Mouse (Mus musculus) hindbrain, embryonic 11.5 days (tissue): ENCODE data around the gene Basp1. TPM values are rescaled to one million over a fixed set of nuclear protein-coding genes. Genes with fewer than 3 reads are reported as not detected.

ENCODE experiments used
- ATAC-seq: fragments of 200-750 bp; cut with Nextera tagmentation; 2 replicates; pipeline ENCODE4 v1.8.0; 2017; ENCODE audit warnings: mild to moderate bottlenecking, moderate TSS enrichment, moderate library complexity; ENCODE audit not compliant: low FRiP score
- DNase-seq: peaks from one replicate; pipeline ENCODE4 v3.0.0-alpha.2; 2015; ENCODE audit warnings: low spot score
- H3K27ac ChIP-seq: fragments of 300-500 bp; sonication (generic); 2 replicates; pipeline ENCODE4 v1.5.1; 2014; ENCODE audit warnings: mild to moderate bottlenecking, low read depth, low read length
- H3K27me3 ChIP-seq: fragments of 300-500 bp; sonication (generic); 2 replicates; pipeline ENCODE4 v1.6.1; 2014; ENCODE audit warnings: mild to moderate bottlenecking, low read length, moderate library complexity, mixed read lengths; ENCODE audit not compliant: control insufficient read depth, insufficient read depth
- H3K36me3 ChIP-seq: fragments of 300-500 bp; sonication (generic); 2 replicates; pipeline ENCODE4 v1.6.1; 2014; ENCODE audit warnings: mild to moderate bottlenecking, low read length, moderate library complexity, mixed read lengths; ENCODE audit not compliant: control insufficient read depth, insufficient read depth
- H3K4me1 ChIP-seq: fragments of 300-500 bp; sonication (generic); replicated peaks from 2 replicates; pipeline ENCODE4 v1.6.1; 2014; ENCODE audit warnings: low read length, mixed read lengths; ENCODE audit not compliant: control insufficient read depth, insufficient read depth
- H3K4me2 ChIP-seq: fragments of 300-500 bp; sonication (generic); replicated peaks from 2 replicates; pipeline ENCODE4 v1.6.1; 2014; ENCODE audit warnings: mild to moderate bottlenecking, low read depth, low read length
- H3K4me3 ChIP-seq: fragments of 300-500 bp; sonication (generic); 2 replicates; pipeline ENCODE4 v1.5.1; 2014; ENCODE audit warnings: low read depth, low read length
- H3K9ac ChIP-seq: fragments of 300-500 bp; sonication (generic); 2 replicates; pipeline ENCODE4 v1.6.1; 2014; ENCODE audit warnings: low read depth, low read length
- H3K9me3 ChIP-seq: fragments of 300-500 bp; sonication (generic); 2 replicates; pipeline ENCODE4 v1.6.1; 2016; ENCODE audit warnings: low read length; ENCODE audit not compliant: control insufficient read depth
- WGBS: fragments of 180-500 bp; shearing (Covaris S2); extraction: QIAGEN DNeasy Blood & Tissue Kit; methylation state at CpG from one replicate; pipeline ENCODE4 v1.1.7; 2014; 5-methylcytosine and 5-hydroxymethylcytosine counted together
- polyA plus RNA-seq: library from polyadenylated mRNA; unstranded; fragments of >200 nt; fragmentation: Nextera tagmentation; extraction: Ambion mirVana; gene quantifications from 2 replicates; pipeline ENCODE4 v1.2.1, GENCODE M21; 2014

Basp1 gene
- polyA plus RNA-seq, 1 experiment from 2014 or later, result 130 TPM

DNA sequence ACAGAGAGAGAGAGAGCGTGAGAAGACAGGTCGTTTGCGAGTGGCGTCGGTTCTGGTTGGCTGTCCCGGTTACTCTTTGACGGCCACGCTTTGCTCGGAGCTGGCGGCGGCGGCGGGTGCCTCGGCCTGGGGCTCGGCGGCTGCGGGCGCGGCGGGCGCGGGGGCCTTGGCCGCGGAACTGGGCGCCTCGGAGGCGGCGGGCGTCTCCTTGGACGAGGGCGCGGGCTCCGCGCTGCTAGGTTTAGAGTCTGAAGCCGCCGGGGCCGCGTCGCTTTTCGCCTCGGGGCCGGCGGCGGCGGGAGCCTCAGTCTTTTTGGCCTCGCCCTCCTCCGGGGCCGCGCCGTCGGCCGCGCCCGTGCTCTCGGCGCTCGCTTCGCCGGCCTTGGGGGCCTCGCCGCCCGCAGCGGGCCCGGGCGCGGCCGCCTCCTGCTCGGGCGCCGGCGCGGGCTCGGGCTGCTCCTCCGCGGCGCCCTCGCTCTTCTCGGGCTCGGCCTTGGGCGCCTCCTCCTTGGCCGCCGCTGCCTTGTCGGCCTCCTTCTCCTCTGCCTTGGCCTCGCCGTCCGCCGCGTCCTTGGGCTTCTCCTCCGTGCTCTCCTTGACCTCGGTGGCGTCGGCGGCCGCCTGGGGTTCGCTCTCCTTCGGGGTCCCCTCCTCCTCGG, 49.3 kb downstream of the Basp1 start:
- Histone ChIP-seq H3K9me3 (no peaks in the 10 kb centered on the region), H3K4me2 (peak overlapping the region; percentile 44), H3K4me3 (peak overlapping the region; percentile 10; the same call in 1 of the 2 replicates), H3K27ac (peak overlapping the region; percentile 64), H3K9ac (peak overlapping the region; percentile 62), H3K4me1 (peaks cover 20% of the 10 kb centered on the region), H3K36me3 (no peaks in the 10 kb centered on the region), H3K27me3 (no peaks in the 10 kb centered on the region)
- WGBS, result 14% methylated on average over 64 of the region's 97 CpGs
- DNase-seq (peak; percentile 65), ATAC-seq (peak; percentile 36)

DNA sequence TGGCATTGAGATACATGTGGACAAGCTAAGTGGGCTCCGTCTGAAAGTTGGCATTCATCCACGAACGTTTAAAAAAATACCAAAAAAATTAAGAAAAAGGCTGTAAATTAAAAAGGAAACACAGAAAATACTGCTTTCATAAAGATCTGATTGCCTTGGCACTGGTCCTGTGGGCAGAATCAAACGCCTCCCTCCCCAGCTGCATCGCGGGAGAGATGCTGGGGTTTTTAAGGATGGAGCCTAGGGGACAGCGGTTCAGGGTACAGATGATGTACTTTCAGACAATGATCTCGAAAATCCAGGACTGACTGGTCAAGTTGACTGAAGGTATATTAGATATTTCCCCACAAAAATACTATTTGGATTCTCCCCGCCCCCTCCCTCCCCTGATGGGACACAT, 49.9 kb downstream of the Basp1 start:
- Histone ChIP-seq H3K27ac (no peak overlapping the region), H3K4me1 (peaks cover 20% of the 10 kb centered on the region), H3K27me3 (no peaks in the 10 kb centered on the region), H3K4me3 (no peak overlapping the region), H3K9me3 (no peaks in the 10 kb centered on the region), H3K4me2 (no peak overlapping the region), H3K9ac (no peak overlapping the region), H3K36me3 (no peaks in the 10 kb centered on the region)
- 89% methylated on average over 9 of the region's 9 CpGs for WGBS
- ATAC-seq (no peak), DNase-seq (no peak)

DNA sequence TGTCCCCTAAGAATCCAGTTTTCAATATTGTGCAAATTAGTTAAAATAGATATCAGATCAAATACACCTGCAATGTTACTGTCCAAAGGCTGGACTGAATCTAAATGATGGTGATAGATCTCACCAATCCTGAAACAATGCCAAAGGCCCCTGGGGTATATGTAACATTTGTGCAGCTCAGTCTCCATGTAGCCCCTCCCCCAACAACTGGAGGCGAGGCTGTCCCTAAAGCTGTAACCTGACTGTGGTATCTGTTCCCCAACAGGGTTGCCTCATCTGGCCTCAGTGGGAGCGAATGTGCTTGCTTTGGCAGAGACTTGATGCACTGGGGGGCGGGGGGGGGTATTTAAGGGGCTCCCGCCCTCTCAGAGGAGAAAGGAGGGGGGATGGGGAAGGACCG, 52.7 kb downstream of the Basp1 start:
- Histone ChIP-seq H3K27me3 (no peaks in the 10 kb centered on the region), H3K9ac (no peak overlapping the region), H3K36me3 (no peaks in the 10 kb centered on the region), H3K4me3 (no peak overlapping the region), H3K4me1 (peaks cover 16% of the 10 kb centered on the region), H3K4me2 (no peak overlapping the region), H3K9me3 (no peaks in the 10 kb centered on the region), H3K27ac (no peak overlapping the region)
- peak; percentile 50 for DNase-seq
- peak; percentile 61 for ATAC-seq
- 56% methylated on average over 5 of the region's 5 CpGs for WGBS

DNA sequence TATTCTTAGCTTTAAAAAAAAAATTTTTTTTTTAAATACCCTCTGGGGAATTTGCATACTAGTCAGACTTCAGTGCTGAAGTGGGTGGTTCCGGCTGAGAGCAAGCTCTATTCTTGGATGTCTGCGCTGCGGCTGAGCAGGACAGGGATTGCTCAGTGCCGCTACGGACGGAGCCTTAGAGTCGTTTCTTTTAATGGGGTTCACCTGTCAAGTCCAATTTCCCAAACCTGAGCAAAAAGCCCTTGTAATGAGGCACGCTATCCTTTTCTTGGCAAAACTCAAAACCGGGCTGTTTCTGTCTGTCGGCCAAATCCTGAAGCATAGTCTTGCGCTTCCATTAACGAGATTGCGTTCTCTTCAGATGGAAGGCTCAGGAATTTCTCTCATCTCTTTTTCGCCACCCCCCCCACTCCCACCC, 54.9 kb downstream of the Basp1 start:
- H3K27ac ChIP-seq, result no peak overlapping the region
- no peak overlapping the region for H3K4me3 ChIP-seq
- H3K36me3 ChIP-seq, result no peaks in the 10 kb centered on the region
- no peaks in the 10 kb centered on the region for H3K27me3 ChIP-seq
- no peak overlapping the region; the same call in 1 of the 2 replicates for H3K4me2 ChIP-seq
- ATAC-seq, result no peak
- no peak overlapping the region for H3K9ac ChIP-seq
- peaks cover 5% of the 10 kb centered on the region for H3K4me1 ChIP-seq
- DNase-seq, result no peak
- no peaks in the 10 kb centered on the region for H3K9me3 ChIP-seq
- WGBS, result 61% methylated on average over 14 of the region's 14 CpGs

DNA sequence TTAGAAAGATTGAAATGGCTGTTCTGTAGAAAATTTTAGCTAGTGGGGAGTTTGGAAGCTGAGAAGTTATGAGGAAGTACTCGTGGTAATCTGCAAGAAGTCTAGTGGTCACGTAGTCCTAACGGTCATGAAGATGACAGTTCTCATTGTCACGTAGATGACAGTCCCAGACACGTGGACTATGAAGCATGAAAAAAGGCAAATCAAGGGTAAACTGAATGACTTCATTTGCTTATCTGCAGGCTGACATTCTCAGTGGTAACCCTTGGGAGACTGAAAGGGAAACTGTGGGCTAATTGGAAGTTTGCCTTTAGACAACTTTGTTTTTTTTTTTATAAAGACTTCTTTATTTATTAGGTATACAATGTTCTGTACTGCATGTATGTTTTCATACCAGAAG, 58.2 kb downstream of the Basp1 start:
- H3K4me3 ChIP-seq, result no peak overlapping the region
- no peak overlapping the region for H3K27ac ChIP-seq
- DNase-seq (no peak), ATAC-seq (no peak)
- H3K9ac ChIP-seq, result no peak overlapping the region
- no peaks in the 10 kb centered on the region for H3K4me1 ChIP-seq
- no peaks in the 10 kb centered on the region for H3K36me3 ChIP-seq
- no peaks in the 10 kb centered on the region for H3K9me3 ChIP-seq
- 81% methylated on average over 5 of the region's 5 CpGs for WGBS
- no peaks in the 10 kb centered on the region for H3K27me3 ChIP-seq
- H3K4me2 ChIP-seq, result no peak overlapping the region

DNA sequence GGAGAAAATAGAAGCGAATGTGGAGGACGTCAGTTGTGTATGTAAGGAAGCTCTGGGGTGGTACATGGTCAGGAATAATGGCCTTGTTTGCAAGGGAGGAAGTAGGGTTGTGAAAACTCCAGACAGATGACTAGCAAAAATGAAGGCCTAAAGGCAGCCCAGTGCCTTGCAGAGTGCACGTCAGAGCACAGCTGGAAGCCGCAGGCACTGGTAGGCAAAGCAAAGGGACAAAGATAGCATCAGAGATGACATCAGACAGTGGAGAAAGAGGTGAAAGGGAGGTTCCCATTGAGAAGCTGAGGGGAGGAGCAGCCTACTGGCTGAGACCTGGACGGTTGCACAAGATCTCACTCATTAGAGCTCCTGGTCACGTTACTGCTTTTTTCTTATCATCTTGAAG, 58.8 kb downstream of the Basp1 start:
- no peak overlapping the region for H3K4me3 ChIP-seq
- no peak overlapping the region for H3K27ac ChIP-seq
- ATAC-seq (no peak), DNase-seq (no peak)
- WGBS, result 72% methylated on average over 6 of the region's 6 CpGs
- no peaks in the 10 kb centered on the region for H3K9me3 ChIP-seq
- H3K4me2 ChIP-seq, result no peak overlapping the region
- H3K9ac ChIP-seq, result no peak overlapping the region
- no peaks in the 10 kb centered on the region for H3K4me1 ChIP-seq
- H3K27me3 ChIP-seq, result no peaks in the 10 kb centered on the region
- H3K36me3 ChIP-seq, result no peaks in the 10 kb centered on the region

DNA sequence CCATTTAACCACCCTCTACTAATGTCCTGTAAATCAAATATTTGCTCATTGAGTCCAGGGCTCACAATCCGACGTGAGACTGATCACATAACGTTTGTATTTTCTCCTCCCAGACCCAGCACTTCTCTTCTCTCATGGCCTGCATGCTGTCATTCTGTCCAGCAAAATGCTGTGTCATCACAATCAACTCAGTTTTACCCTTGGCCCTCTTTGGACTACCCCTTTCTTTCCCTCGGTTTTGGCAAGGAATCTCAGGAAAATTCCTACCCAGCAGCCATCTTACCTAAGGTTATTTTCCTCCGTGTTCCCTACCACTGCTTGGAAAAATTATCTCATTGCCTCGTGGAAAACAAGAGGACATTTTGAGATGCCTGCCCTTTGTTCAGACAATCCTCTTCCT, 60.1 kb downstream of the Basp1 start:
- H3K4me1 ChIP-seq, result no peaks in the 10 kb centered on the region
- WGBS, result 84% methylated on average over 6 of the region's 6 CpGs
- no peaks in the 10 kb centered on the region for H3K36me3 ChIP-seq
- H3K27ac ChIP-seq, result no peak overlapping the region
- no peaks in the 10 kb centered on the region for H3K27me3 ChIP-seq
- no peak for DNase-seq
- H3K4me2 ChIP-seq, result no peak overlapping the region
- no peak overlapping the region for H3K4me3 ChIP-seq
- H3K9me3 ChIP-seq, result no peaks in the 10 kb centered on the region
- ATAC-seq, result no peak
- H3K9ac ChIP-seq, result no peak overlapping the region

DNA sequence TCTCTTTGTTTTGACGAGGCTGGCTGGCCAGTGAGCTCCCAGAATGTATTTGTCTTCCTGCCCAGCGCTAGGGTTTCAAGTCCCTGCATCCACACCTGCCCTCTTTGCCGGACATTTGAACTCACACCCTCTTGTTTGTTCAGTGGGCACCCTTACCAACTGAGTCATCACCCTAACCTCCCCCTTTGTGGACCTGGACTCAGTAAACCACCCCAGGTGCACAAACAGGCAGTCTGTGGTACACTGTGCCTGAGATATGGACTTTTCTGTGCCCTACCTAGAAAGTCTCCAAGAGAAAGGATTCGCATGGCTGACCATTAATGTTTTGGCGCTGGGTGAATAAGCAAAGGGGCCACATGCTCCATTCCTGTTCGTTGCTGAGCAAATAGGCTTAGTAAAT, 70.3 kb downstream of the Basp1 start:
- WGBS, result 66% methylated on average over 6 of the region's 6 CpGs
- H3K4me1 ChIP-seq, result 0 out of 2 replicates have a peak, but pooled peaks cover 2% of the 10 kb centered on the region
- H3K36me3 ChIP-seq, result no peaks in the 10 kb centered on the region
- H3K27me3 ChIP-seq, result no peaks in the 10 kb centered on the region
- H3K9me3 ChIP-seq, result no peaks in the 10 kb centered on the region
- DNase-seq (no peak), ATAC-seq (no peak)
- no peak overlapping the region for H3K4me3 ChIP-seq
- H3K9ac ChIP-seq, result no peak overlapping the region
- no peak overlapping the region for H3K27ac ChIP-seq
- H3K4me2 ChIP-seq, result no peak overlapping the region

DNA sequence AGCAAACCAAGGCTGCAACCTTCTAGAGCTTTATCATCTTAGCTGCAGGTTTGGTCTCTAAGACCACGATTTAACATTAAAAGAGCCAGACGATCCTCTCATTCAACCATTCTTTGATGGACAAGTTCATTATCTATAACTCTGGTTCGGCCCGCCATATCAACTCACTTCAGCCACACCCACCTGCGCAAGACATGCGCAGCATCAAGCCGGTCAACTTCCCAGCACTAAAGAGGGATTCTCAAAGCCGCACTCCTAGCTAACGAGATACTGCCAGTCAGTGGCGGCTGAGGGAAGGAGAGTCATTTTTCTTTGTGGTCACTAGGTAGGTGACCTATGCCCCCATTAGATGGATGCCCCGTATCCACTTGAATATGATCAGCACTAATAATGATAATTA, 78.3 kb downstream of the Basp1 start:
- 92% methylated on average over 11 of the region's 11 CpGs for WGBS
- H3K9me3 ChIP-seq, result no peaks in the 10 kb centered on the region
- ATAC-seq (no peak), DNase-seq (no peak)
- no peaks in the 10 kb centered on the region; the same call in 1 of the 2 replicates for H3K4me1 ChIP-seq
- H3K27me3 ChIP-seq, result no peaks in the 10 kb centered on the region
- no peaks in the 10 kb centered on the region for H3K36me3 ChIP-seq
- H3K27ac ChIP-seq, result no peak overlapping the region
- no peak overlapping the region for H3K4me3 ChIP-seq
- H3K9ac ChIP-seq, result no peak overlapping the region
- H3K4me2 ChIP-seq, result no peak overlapping the region
